Mouse (Mus musculus) erythroblast, adult 5-6 weeks (primary cell): ENCODE data around the gene Cks1b. TPM values are rescaled to one million over a fixed set of nuclear protein-coding genes. Genes with fewer than 3 reads are reported as not detected.

ENCODE experiments used
- ATAC-seq: replicated peaks from 2 replicates; pipeline ENCODE4 v1.8.0; 2016; ENCODE audit warnings: moderate number of reproducible peaks, mild to moderate bottlenecking, moderate TSS enrichment, inconsistent platforms; ENCODE audit not compliant: poor library complexity, low FRiP score, severe bottlenecking
- total RNA-seq, 2 experiments: library from RNA; stranded (forward) in 1 of 2; stranded (reverse) in 1 of 2; fragments of 150-400 nt in 1 of 2; fragments of 200-764, 138-1000 nt in 1 of 2; gene quantifications; 2 replicates each; pipeline versions ENCODE4 v1.2.3 to v1.2.4; 2015 to 2017; ENCODE audit warnings: low replicate concordance in 2 of 2

The Cks1b gene
- total RNA-seq, 2 experiments from 2014 or later = 42.1 to 79.9 TPM

- ATAC-seq = no peak
These were observed 31.5 kb downstream of the Cks1b start for GRCm38 (mm10) chr3:89386438-89387420.

- no peak for ATAC-seq
These were observed 32.7 kb downstream of the Cks1b start for GRCm38 (mm10) chr3:89385451-89385850.

- no peak for ATAC-seq
These were observed 33.7 kb downstream of the Cks1b start for GRCm38 (mm10) chr3:89384331-89385076.

- ATAC-seq = no peak
These were observed 34.4 kb downstream of the Cks1b start for GRCm38 (mm10) chr3:89383651-89384255.

GRCm38 (mm10) chr3:89382950-89383349 is 35.2 kb downstream of the Cks1b start:
- ATAC-seq = no peak

GRCm38 (mm10) chr3:89382033-89382882 is 35.9 kb downstream of the Cks1b start:
- no peak for ATAC-seq

GRCm38 (mm10) chr3:89381233-89381632 is 37.0 kb downstream of the Cks1b start:
- no peak for ATAC-seq

- no peak for ATAC-seq
These were observed 37.5 kb downstream of the Cks1b start for GRCm38 (mm10) chr3:89380711-89381110.

- ATAC-seq = no peak
These were observed 37.9 kb downstream of the Cks1b start for GRCm38 (mm10) chr3:89380291-89380690.

- ATAC-seq = no peak
These were observed 38.6 kb downstream of the Cks1b start for GRCm38 (mm10) chr3:89379388-89380131.

- peak; percentile 68 for ATAC-seq
These were observed 39.7 kb downstream of the Cks1b start for GRCm38 (mm10) chr3:89378394-89379067.

- peak; percentile 4; the same call in 1 of the 2 replicates for ATAC-seq
These were observed 40.4 kb downstream of the Cks1b start for GRCm38 (mm10) chr3:89377831-89378230.

- ATAC-seq = no peak
These were observed 44.5 kb downstream of the Cks1b start for GRCm38 (mm10) chr3:89373581-89374231.

GRCm38 (mm10) chr3:89367338-89367737 is 50.8 kb downstream of the Cks1b start:
- ATAC-seq = no peak

- no peak for ATAC-seq
These were observed 52.4 kb downstream of the Cks1b start for GRCm38 (mm10) chr3:89365486-89366414.
